Mouse (Mus musculus): ENCODE data around the gene Arl4a. TPM values are rescaled to one million over a fixed set of nuclear protein-coding genes. Genes with fewer than 3 reads are reported as not detected.
A peak's percentile ranks its signal among the peaks of the same experiment; 100 is the strongest.

Arl4a gene
- total RNA-seq (2014; fragmentation: Nextera tagmentation) (96.3 and 122 TPM in 2 replicates), total RNA-seq (2017) (68.4 and 77.0 TPM in 2 replicates), polyA plus RNA-seq (2012) (88.6 and 94.5 TPM in 2 replicates)

GRCm38 (mm10) chr12:40037876-40038463, at the start of gene Arl4a:
TSS of gene Arl4a (minus strand) at chr12:40038025.
- no peak for TF ChIP-seq TAL1 (conservative IDR thresholded peaks at IDR 0.05; ENCODE audit: low read depth, low read length)
- TF ChIP-seq GATA2 (IDR thresholded peaks at IDR 0.05; ENCODE audit: borderline replicate concordance, low read depth, low read length) = no peak
- TF ChIP-seq POLR2AphosphoS5 (IDR thresholded peaks at IDR 0.05; ENCODE audit: insufficient replicate concordance, low read depth, low read length) = no peak
- TF ChIP-seq GATA1 (IDR thresholded peaks at IDR 0.05; ENCODE audit: borderline replicate concordance, low read length) = no peak
- TF ChIP-seq CTCF (IDR thresholded peaks at IDR 0.05; ENCODE audit: low read depth, low read length) = no peak

GRCm38 (mm10) chr12:40085731-40086322, 48.0 kb upstream of the Arl4a start:
- no peaks in the 10 kb centered on the region for H3K4me1 ChIP-seq (ENCODE audit: insufficient read depth, low read depth, low read length)
- TF ChIP-seq GATA1 (IDR thresholded peaks at IDR 0.05; ENCODE audit: borderline replicate concordance, low read length) (no peak), TAL1 (conservative IDR thresholded peaks at IDR 0.05; ENCODE audit: low read depth, low read length) (no peak), POLR2AphosphoS5 (IDR thresholded peaks at IDR 0.05; ENCODE audit: insufficient replicate concordance, low read depth, low read length) (no peak), CTCF (IDR thresholded peaks at IDR 0.05; ENCODE audit: low read depth, low read length) (no peak), GATA2 (IDR thresholded peaks at IDR 0.05; ENCODE audit: borderline replicate concordance, low read depth, low read length) (no peak)
- no peak overlapping the region for H3K4me3 ChIP-seq (ENCODE audit: low read depth, low read length)
- no peaks in the 10 kb centered on the region for H3K9me3 ChIP-seq (replicated peaks)
- ATAC-seq (ENCODE audit: extremely low read depth, insufficient number of reproducible peaks, low FRiP score, poor library complexity, severe bottlenecking) (no peak), DNase-seq (ENCODE audit: low spot score) (no peak)
- no peaks in the 10 kb centered on the region for H3K36me3 ChIP-seq (replicated peaks)
- H3K27me3 ChIP-seq (ENCODE audit: insufficient read depth, low read length) = 0 out of 2 replicates have a peak, but pooled peaks cover 5% of the 10 kb centered on the region

More at GRCm38 (mm10) chr12:40037876-40038463, at the start of gene Arl4a:
- DNase-seq (ENCODE audit: low spot score) = peak; percentile 83
- peak within 1 kb of the TSS; percentile 96 for H3K4me3 ChIP-seq (ENCODE audit: low read depth, low read length)
- peaks cover 34% of the 10 kb centered on the region for H3K4me1 ChIP-seq (ENCODE audit: insufficient read depth, low read depth, low read length)
- peaks cover 6% of the 10 kb centered on the region for H3K36me3 ChIP-seq (replicated peaks)
- H3K27me3 ChIP-seq (ENCODE audit: insufficient read depth, low read length) = 0 out of 2 replicates have a peak, but pooled peaks cover 2% of the 10 kb centered on the region
- no peaks in the 10 kb centered on the region for H3K9me3 ChIP-seq (replicated peaks)
- peak; percentile 46 for ATAC-seq (ENCODE audit: extremely low read depth, insufficient number of reproducible peaks, low FRiP score, poor library complexity, severe bottlenecking)

- Histone ChIP-seq H3K4me1 (ENCODE audit: insufficient read depth, low read depth, low read length) (no peaks in the 10 kb centered on the region), H3K9me3 (replicated peaks) (no peaks in the 10 kb centered on the region), H3K4me3 (ENCODE audit: low read depth, low read length) (no peak overlapping the region), H3K27me3 (ENCODE audit: insufficient read depth, low read length) (peaks cover 8% of the 10 kb centered on the region; the same call in 1 of the 2 replicates), H3K36me3 (replicated peaks) (no peaks in the 10 kb centered on the region)
- ATAC-seq (ENCODE audit: extremely low read depth, insufficient number of reproducible peaks, low FRiP score, poor library complexity, severe bottlenecking) = peak; percentile 61; the same call in 1 of the 2 replicates
- DNase-seq (ENCODE audit: low spot score) = peak; percentile 16
- TF ChIP-seq TAL1 (conservative IDR thresholded peaks at IDR 0.05; ENCODE audit: low read depth, low read length) = no peak
- TF ChIP-seq GATA1 (IDR thresholded peaks at IDR 0.05; ENCODE audit: borderline replicate concordance, low read length) = no peak
- TF ChIP-seq CTCF (IDR thresholded peaks at IDR 0.05; ENCODE audit: low read depth, low read length) = peak; percentile 42; the same call in 1 of the 2 replicates
- no peak for TF ChIP-seq GATA2 (IDR thresholded peaks at IDR 0.05; ENCODE audit: borderline replicate concordance, low read depth, low read length)
- TF ChIP-seq POLR2AphosphoS5 (IDR thresholded peaks at IDR 0.05; ENCODE audit: insufficient replicate concordance, low read depth, low read length) = no peak
Measured at GRCm38 (mm10) chr12:40082453-40083238, 44.8 kb upstream of the Arl4a start.

GRCm38 (mm10) chr12:40082048-40082447, 44.2 kb upstream of the Arl4a start:
- Histone ChIP-seq H3K9me3 (replicated peaks) (no peaks in the 10 kb centered on the region), H3K4me1 (ENCODE audit: insufficient read depth, low read depth, low read length) (no peaks in the 10 kb centered on the region), H3K36me3 (replicated peaks) (no peaks in the 10 kb centered on the region), H3K27me3 (ENCODE audit: insufficient read depth, low read length) (peaks cover 8% of the 10 kb centered on the region; the same call in 1 of the 2 replicates), H3K4me3 (ENCODE audit: low read depth, low read length) (no peak overlapping the region)
- ATAC-seq (ENCODE audit: extremely low read depth, insufficient number of reproducible peaks, low FRiP score, poor library complexity, severe bottlenecking) (no peak), DNase-seq (ENCODE audit: low spot score) (no peak)
- TF ChIP-seq CTCF (IDR thresholded peaks at IDR 0.05; ENCODE audit: low read depth, low read length) = no peak

DNA sequence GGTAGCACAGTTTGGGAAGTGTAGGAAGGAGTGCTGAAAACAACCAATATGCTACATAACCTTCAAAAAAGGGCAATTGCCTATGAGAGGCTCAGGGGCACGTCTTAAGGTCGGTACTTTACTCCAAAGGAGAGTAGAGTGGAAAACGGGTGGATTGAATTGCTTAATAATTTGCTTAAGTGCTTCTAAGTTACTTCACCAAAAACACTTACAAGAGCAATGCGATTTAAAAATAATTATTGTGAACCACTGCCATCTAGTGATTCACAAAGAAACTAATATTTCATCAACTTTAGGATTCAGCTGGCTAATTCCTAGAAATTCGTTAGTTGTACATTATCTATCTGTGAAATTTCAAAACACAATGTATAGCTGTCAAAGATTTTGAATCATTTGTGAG, 35.8 kb upstream of the Arl4a start:
- peaks cover 4% of the 10 kb centered on the region; the same call in 1 of the 2 replicates for H3K27me3 ChIP-seq (ENCODE audit: insufficient read depth, low read length)
- no peaks in the 10 kb centered on the region for H3K9me3 ChIP-seq (replicated peaks)
- H3K4me1 ChIP-seq (ENCODE audit: insufficient read depth, low read depth, low read length) = no peaks in the 10 kb centered on the region
- H3K36me3 ChIP-seq (replicated peaks) = no peaks in the 10 kb centered on the region
- DNase-seq (ENCODE audit: low spot score) = no peak
- TF ChIP-seq GATA1 (IDR thresholded peaks at IDR 0.05; ENCODE audit: borderline replicate concordance, low read length) (no peak), TAL1 (conservative IDR thresholded peaks at IDR 0.05; ENCODE audit: low read depth, low read length) (no peak), CTCF (IDR thresholded peaks at IDR 0.05; ENCODE audit: low read depth, low read length) (no peak), POLR2AphosphoS5 (IDR thresholded peaks at IDR 0.05; ENCODE audit: insufficient replicate concordance, low read depth, low read length) (no peak)
- no peak for ATAC-seq (ENCODE audit: extremely low read depth, insufficient number of reproducible peaks, low FRiP score, poor library complexity, severe bottlenecking)
- no peak overlapping the region for H3K4me3 ChIP-seq (ENCODE audit: low read depth, low read length)

- no peak for TF ChIP-seq TAL1 (conservative IDR thresholded peaks at IDR 0.05; ENCODE audit: low read depth, low read length)
- no peak for TF ChIP-seq GATA1 (IDR thresholded peaks at IDR 0.05; ENCODE audit: borderline replicate concordance, low read length)
- no peak for TF ChIP-seq POLR2AphosphoS5 (IDR thresholded peaks at IDR 0.05; ENCODE audit: insufficient replicate concordance, low read depth, low read length)
- no peak for TF ChIP-seq CTCF (IDR thresholded peaks at IDR 0.05; ENCODE audit: low read depth, low read length)
- no peak for TF ChIP-seq GATA2 (IDR thresholded peaks at IDR 0.05; ENCODE audit: borderline replicate concordance, low read depth, low read length)
- H3K4me3 ChIP-seq (ENCODE audit: low read depth, low read length) = no peak overlapping the region
- peaks cover 18% of the 10 kb centered on the region; the same call in 1 of the 2 replicates for H3K27me3 ChIP-seq (ENCODE audit: insufficient read depth, low read length)
- H3K36me3 ChIP-seq (replicated peaks) = no peaks in the 10 kb centered on the region
- DNase-seq (ENCODE audit: low spot score) (no peak), ATAC-seq (ENCODE audit: extremely low read depth, insufficient number of reproducible peaks, low FRiP score, poor library complexity, severe bottlenecking) (no peak)
- no peaks in the 10 kb centered on the region for H3K4me1 ChIP-seq (ENCODE audit: insufficient read depth, low read depth, low read length)
- H3K9me3 ChIP-seq (replicated peaks) = no peaks in the 10 kb centered on the region
Measured at GRCm38 (mm10) chr12:40047024-40047423, 9.2 kb upstream of the Arl4a start.

Measured in G1E (cell line).